Mouse (Mus musculus): Measurements from ENCODE around the gene Btg4.
A peak's percentile ranks its signal among the peaks of the same experiment; 100 is the strongest.

Btg4 gene

GRCm38 (mm10) chr9:51060601-51061000 lies at the start of gene Btg4:
Gene Btg4 (plus strand): TSS chr9:51060901.
- DNase-seq (ENCODE audit: low read depth, low spot score), result no peak

- no peak for DNase-seq (ENCODE audit: low read depth, low spot score)
These were observed 47.1 kb upstream of the Btg4 start for GRCm38 (mm10) chr9:51013644-51014043.

GRCm38 (mm10) chr9:51015732-51016131 lies 45.0 kb upstream of the Btg4 start:
- no peak for DNase-seq (ENCODE audit: low read depth, low spot score)

GRCm38 (mm10) chr9:51019670-51020069 lies 41.0 kb upstream of the Btg4 start:
- DNase-seq (ENCODE audit: low read depth, low spot score), result no peak

GRCm38 (mm10) chr9:51020351-51020750 lies 40.4 kb upstream of the Btg4 start:
- DNase-seq (ENCODE audit: low read depth, low spot score), result no peak

- no peak for DNase-seq (ENCODE audit: low read depth, low spot score)
These were observed 39.4 kb upstream of the Btg4 start for GRCm38 (mm10) chr9:51021123-51021795.

GRCm38 (mm10) chr9:51026952-51027351 lies 33.7 kb upstream of the Btg4 start:
- DNase-seq (ENCODE audit: low read depth, low spot score), result no peak

GRCm38 (mm10) chr9:51030147-51030546 lies 30.6 kb upstream of the Btg4 start:
- DNase-seq (ENCODE audit: low read depth, low spot score), result no peak

- no peak for DNase-seq (ENCODE audit: low read depth, low spot score)
These were observed 29.1 kb upstream of the Btg4 start for GRCm38 (mm10) chr9:51031603-51032002.

- DNase-seq (ENCODE audit: low read depth, low spot score), result no peak
These were observed 28.4 kb upstream of the Btg4 start for GRCm38 (mm10) chr9:51032291-51032690.

GRCm38 (mm10) chr9:51032785-51033529 lies 27.7 kb upstream of the Btg4 start:
- DNase-seq (ENCODE audit: low read depth, low spot score), result no peak

GRCm38 (mm10) chr9:51041491-51041980 lies 19.2 kb upstream of the Btg4 start:
- DNase-seq (ENCODE audit: low read depth, low spot score), result no peak

GRCm38 (mm10) chr9:51042136-51042535 lies 18.6 kb upstream of the Btg4 start:
- DNase-seq (ENCODE audit: low read depth, low spot score), result no peak

GRCm38 (mm10) chr9:51052180-51052579 lies 8.5 kb upstream of the Btg4 start:
- DNase-seq (ENCODE audit: low read depth, low spot score), result no peak

- DNase-seq (ENCODE audit: low read depth, low spot score), result no peak
These were observed 4.1 kb upstream of the Btg4 start for GRCm38 (mm10) chr9:51056360-51057324.

- DNase-seq (ENCODE audit: low read depth, low spot score), result no peak
These were observed 1.7 kb upstream of the Btg4 start for GRCm38 (mm10) chr9:51058951-51059521.

GRCm38 (mm10) chr9:51068202-51068601 lies 7.5 kb downstream of the Btg4 start:
- no peak for DNase-seq (ENCODE audit: low read depth, low spot score)

GRCm38 (mm10) chr9:51070801-51071200 lies 10.1 kb downstream of the Btg4 start:
- DNase-seq (ENCODE audit: low read depth, low spot score), result no peak

GRCm38 (mm10) chr9:51075780-51076179 lies 15.1 kb downstream of the Btg4 start:
- peak; percentile 2 for DNase-seq (ENCODE audit: low read depth, low spot score)

GRCm38 (mm10) chr9:51076300-51076978 lies 15.7 kb downstream of the Btg4 start:
- peak; percentile 23 for DNase-seq (ENCODE audit: low read depth, low spot score)

- peak; percentile 86 for DNase-seq (ENCODE audit: low read depth, low spot score)
These were observed 16.2 kb downstream of the Btg4 start, which contains the start of gene Layn for GRCm38 (mm10) chr9:51076979-51077315. Gene Layn (minus strand): TSS chr9:51077094.

Measured in mesoderm, embryonic 11.5 days (tissue).